Mouse (Mus musculus): ENCODE data around the gene Cerkl. TPM values are rescaled to one million over a fixed set of nuclear protein-coding genes. Genes with fewer than 3 reads are reported as not detected.

The Cerkl gene
- polyA plus RNA-seq, 1 experiment from 2014 or later: 1.4 TPM

DNA sequence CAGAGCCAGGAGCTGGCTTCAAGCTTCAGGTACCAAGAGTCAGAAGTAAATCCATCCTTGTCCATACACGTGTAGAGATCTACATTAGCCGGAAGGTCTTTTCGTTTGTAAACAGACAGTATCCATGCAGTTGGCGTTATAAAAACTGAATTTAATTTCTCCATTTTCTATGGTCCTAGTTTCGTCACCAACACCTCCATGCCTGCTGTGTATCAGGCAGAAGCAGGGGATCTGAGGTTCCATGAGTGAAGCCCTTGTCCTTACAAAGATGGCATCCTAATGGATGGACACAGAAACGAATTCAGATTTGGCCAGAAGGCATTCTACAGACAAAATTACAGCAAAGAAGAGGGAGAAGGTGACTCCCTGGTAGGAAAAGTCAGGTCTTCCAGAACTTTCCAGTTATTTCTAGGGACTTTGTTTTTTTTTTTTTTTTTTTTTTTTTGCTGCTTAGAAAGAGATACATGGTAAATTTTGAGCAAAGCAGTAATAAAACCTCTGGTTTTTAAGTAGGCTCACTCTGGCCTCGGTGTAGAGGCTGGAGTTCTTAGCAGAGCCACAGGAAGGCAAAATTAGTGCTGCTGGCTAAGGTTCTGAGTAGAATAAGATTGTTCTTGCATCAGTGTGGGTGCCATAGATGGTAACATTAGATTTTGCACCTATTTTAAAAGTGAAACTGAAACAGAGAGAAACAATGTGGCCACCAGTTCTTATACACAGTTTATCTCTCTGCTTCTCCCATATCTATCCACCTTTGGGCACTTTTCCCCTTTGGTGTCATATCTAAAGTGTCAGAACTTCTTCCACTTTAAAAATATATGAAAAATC lies 85.0 kb downstream of the Cerkl start:
- ATAC-seq (ENCODE audit: low read depth): no peak
- no peaks in the 10 kb centered on the region for H3K4me1 ChIP-seq (ENCODE audit: control insufficient read depth, insufficient read depth, low read length)
- 90% methylated on average over 7 of the region's 7 CpGs for WGBS
- H3K27me3 ChIP-seq (ENCODE audit: control insufficient read depth, insufficient read depth, low read length): no peaks in the 10 kb centered on the region
- no peak overlapping the region for H3K4me2 ChIP-seq (ENCODE audit: low read depth, low read length)
- no peak overlapping the region for H3K4me3 ChIP-seq (ENCODE audit: low read depth, low read length)
- no peaks in the 10 kb centered on the region for H3K9me3 ChIP-seq (ENCODE audit: control insufficient read depth, low read length)
- H3K9ac ChIP-seq (replicated peaks; ENCODE audit: low read depth, low read length): no peak overlapping the region
- H3K27ac ChIP-seq (ENCODE audit: low read depth, low read length): no peak overlapping the region
- H3K36me3 ChIP-seq (ENCODE audit: control insufficient read depth, insufficient read depth, low read length): no peaks in the 10 kb centered on the region

DNA sequence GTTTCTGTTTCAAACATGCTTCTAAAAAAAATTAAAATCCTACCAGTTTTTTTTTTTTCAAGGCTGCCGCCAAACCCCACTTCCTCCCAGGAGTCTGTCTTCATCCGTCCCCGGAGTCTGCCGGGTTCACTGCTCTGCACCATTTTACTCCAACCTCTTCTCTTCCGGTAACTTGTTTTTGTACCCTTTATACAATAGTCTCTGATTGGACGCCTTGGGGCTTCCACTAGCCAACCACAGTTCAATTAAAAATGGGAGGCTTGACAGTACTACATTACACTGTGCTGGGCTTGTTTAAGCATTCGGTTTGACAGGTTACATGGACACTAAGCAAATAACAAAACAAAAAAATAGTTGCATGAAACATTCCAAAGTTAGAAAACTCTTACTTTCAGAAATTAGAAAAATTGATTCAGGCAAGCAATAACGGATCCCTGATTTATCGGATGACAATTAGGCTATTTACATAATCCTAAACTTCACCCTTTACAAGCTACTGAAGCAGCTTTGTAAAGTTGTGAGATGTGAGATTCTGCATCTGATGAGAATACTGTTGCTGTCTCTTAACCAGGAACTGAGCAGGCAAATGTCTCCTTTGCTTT lies 85.8 kb downstream of the Cerkl start:
- Histone ChIP-seq H3K4me2 (ENCODE audit: low read depth, low read length) (no peak overlapping the region), H3K27me3 (ENCODE audit: control insufficient read depth, insufficient read depth, low read length) (no peaks in the 10 kb centered on the region), H3K36me3 (ENCODE audit: control insufficient read depth, insufficient read depth, low read length) (no peaks in the 10 kb centered on the region), H3K4me3 (ENCODE audit: low read depth, low read length) (no peak overlapping the region), H3K9ac (replicated peaks; ENCODE audit: low read depth, low read length) (no peak overlapping the region), H3K9me3 (ENCODE audit: control insufficient read depth, low read length) (no peaks in the 10 kb centered on the region), H3K27ac (ENCODE audit: low read depth, low read length) (no peak overlapping the region), H3K4me1 (ENCODE audit: control insufficient read depth, insufficient read depth, low read length) (no peaks in the 10 kb centered on the region)
- no peak for ATAC-seq (ENCODE audit: low read depth)
- 86% methylated on average over 9 of the region's 9 CpGs for WGBS

- Histone ChIP-seq H3K4me3 (ENCODE audit: low read depth, low read length) (no peak overlapping the region), H3K4me1 (ENCODE audit: control insufficient read depth, insufficient read depth, low read length) (no peaks in the 10 kb centered on the region), H3K9me3 (ENCODE audit: control insufficient read depth, low read length) (no peaks in the 10 kb centered on the region), H3K4me2 (ENCODE audit: low read depth, low read length) (no peak overlapping the region), H3K36me3 (ENCODE audit: control insufficient read depth, insufficient read depth, low read length) (no peaks in the 10 kb centered on the region), H3K9ac (replicated peaks; ENCODE audit: low read depth, low read length) (no peak overlapping the region), H3K27ac (ENCODE audit: low read depth, low read length) (no peak overlapping the region), H3K27me3 (ENCODE audit: control insufficient read depth, insufficient read depth, low read length) (no peaks in the 10 kb centered on the region)
- no peak for ATAC-seq (ENCODE audit: low read depth)
- 85% methylated on average over 4 of the region's 4 CpGs for WGBS
Observed at GRCm38 (mm10) chr2:79369905-79370304, 86.7 kb downstream of the Cerkl start.

GRCm38 (mm10) chr2:79369061-79369524 lies 87.5 kb downstream of the Cerkl start:
- no peaks in the 10 kb centered on the region for H3K27me3 ChIP-seq (ENCODE audit: control insufficient read depth, insufficient read depth, low read length)
- H3K4me3 ChIP-seq (ENCODE audit: low read depth, low read length): no peak overlapping the region
- WGBS: 63% methylated on average over 7 of the region's 7 CpGs
- no peaks in the 10 kb centered on the region for H3K4me1 ChIP-seq (ENCODE audit: control insufficient read depth, insufficient read depth, low read length)
- H3K27ac ChIP-seq (ENCODE audit: low read depth, low read length): no peak overlapping the region
- H3K9ac ChIP-seq (replicated peaks; ENCODE audit: low read depth, low read length): no peak overlapping the region
- no peaks in the 10 kb centered on the region for H3K9me3 ChIP-seq (ENCODE audit: control insufficient read depth, low read length)
- no peaks in the 10 kb centered on the region for H3K36me3 ChIP-seq (ENCODE audit: control insufficient read depth, insufficient read depth, low read length)
- no peak overlapping the region for H3K4me2 ChIP-seq (ENCODE audit: low read depth, low read length)
- no peak for ATAC-seq (ENCODE audit: low read depth)

DNA sequence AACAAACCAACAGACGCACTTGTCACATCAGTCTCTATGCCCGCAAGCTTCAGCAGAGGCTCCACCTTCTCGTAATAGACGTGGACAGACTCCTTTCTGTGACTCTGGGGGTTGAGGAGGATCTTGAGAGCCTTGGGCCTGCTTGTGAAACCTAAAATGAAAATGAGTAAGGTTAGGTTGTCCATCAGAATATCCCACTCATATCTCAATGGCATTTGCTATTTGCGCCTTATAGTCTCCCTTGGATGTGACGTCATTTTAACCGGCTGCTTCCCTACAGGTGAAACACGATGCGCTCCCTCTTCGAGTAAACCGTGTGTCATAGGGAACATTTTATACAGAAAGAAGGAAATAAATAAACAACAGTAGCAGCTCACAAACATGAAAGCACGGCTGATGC lies 87.9 kb downstream of the Cerkl start:
- no peak overlapping the region for H3K4me2 ChIP-seq (ENCODE audit: low read depth, low read length)
- 85% methylated on average over 12 of the region's 12 CpGs for WGBS
- no peak for ATAC-seq (ENCODE audit: low read depth)
- no peak overlapping the region for H3K9ac ChIP-seq (replicated peaks; ENCODE audit: low read depth, low read length)
- no peak overlapping the region for H3K4me3 ChIP-seq (ENCODE audit: low read depth, low read length)
- H3K36me3 ChIP-seq (ENCODE audit: control insufficient read depth, insufficient read depth, low read length): no peaks in the 10 kb centered on the region
- H3K4me1 ChIP-seq (ENCODE audit: control insufficient read depth, insufficient read depth, low read length): no peaks in the 10 kb centered on the region
- H3K9me3 ChIP-seq (ENCODE audit: control insufficient read depth, low read length): no peaks in the 10 kb centered on the region
- no peaks in the 10 kb centered on the region for H3K27me3 ChIP-seq (ENCODE audit: control insufficient read depth, insufficient read depth, low read length)
- no peak overlapping the region for H3K27ac ChIP-seq (ENCODE audit: low read depth, low read length)

DNA sequence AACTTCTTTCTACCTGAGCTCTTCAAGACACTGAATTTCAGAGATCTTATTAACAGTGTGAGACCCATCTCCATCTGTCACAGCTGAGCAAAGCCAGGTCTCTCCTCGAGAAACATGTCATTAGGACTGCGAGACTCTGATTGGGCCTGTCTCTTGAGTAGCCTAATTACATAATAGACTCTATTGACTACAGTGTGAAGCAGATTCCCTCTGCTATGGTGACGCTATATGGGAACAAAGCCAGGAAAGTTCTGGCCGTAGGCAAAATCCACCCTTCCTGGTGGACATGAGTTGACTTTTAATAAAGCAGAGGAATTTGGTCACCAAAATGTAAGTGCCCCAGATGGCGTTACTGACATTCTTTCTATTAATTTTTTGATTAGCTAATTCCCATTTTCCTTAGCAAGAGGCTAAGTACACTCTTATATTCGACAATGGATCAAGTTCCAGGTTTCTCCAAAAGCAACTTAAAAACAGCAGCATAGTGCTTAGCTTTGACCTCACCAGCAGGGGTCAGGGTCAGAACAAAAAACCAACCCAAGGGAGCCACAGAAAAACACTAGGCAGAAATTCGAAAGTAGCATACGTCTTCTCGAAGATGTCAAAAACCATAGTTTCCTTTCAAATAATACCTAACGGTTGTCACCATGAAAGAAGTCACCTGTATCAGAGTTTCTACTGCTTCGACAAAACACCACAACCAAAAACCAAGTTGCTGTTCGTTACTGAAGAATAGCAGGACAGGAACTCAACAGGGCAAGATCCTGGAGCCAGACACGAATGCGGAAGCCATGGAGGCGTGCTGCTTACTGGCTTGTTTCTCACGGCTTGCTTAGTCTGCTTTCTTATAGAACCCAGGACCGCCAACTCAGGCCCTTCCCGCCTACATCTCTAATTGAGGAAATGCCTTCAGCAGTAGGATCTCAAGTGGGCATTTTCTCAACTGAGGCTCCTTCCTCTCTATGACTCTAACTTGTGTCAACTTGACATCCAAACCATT lies 88.8 kb downstream of the Cerkl start:
- Histone ChIP-seq H3K9ac (replicated peaks; ENCODE audit: low read depth, low read length) (no peak overlapping the region), H3K9me3 (ENCODE audit: control insufficient read depth, low read length) (no peaks in the 10 kb centered on the region), H3K27me3 (ENCODE audit: control insufficient read depth, insufficient read depth, low read length) (no peaks in the 10 kb centered on the region), H3K4me2 (ENCODE audit: low read depth, low read length) (no peak overlapping the region), H3K36me3 (ENCODE audit: control insufficient read depth, insufficient read depth, low read length) (no peaks in the 10 kb centered on the region), H3K27ac (ENCODE audit: low read depth, low read length) (no peak overlapping the region), H3K4me1 (ENCODE audit: control insufficient read depth, insufficient read depth, low read length) (no peaks in the 10 kb centered on the region), H3K4me3 (ENCODE audit: low read depth, low read length) (no peak overlapping the region)
- no peak for ATAC-seq (ENCODE audit: low read depth)
- WGBS: 69% methylated on average over 18 of the region's 18 CpGs

DNA sequence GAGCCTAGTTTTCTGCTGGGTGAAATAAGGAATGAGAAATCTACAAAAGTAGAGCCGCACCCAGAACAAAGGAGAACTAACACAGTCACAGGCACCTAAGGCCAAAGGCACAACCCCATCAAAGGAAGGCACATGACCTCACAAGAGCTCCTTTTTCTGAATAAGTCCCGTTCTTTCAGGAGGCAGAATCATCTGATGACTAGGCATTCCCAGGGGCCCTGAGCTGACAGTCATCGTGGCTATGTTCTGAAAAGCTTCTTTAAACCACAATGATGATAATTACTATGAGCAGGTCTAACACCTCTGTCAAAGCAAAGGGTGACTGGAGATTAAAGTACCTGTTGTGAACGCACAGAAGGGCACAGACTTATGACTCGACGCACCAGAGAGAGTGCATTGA lies 92.7 kb downstream of the Cerkl start:
- Histone ChIP-seq H3K9ac (replicated peaks; ENCODE audit: low read depth, low read length) (no peak overlapping the region), H3K27ac (ENCODE audit: low read depth, low read length) (no peak overlapping the region), H3K27me3 (ENCODE audit: control insufficient read depth, insufficient read depth, low read length) (no peaks in the 10 kb centered on the region), H3K4me2 (ENCODE audit: low read depth, low read length) (no peak overlapping the region), H3K9me3 (ENCODE audit: control insufficient read depth, low read length) (no peaks in the 10 kb centered on the region), H3K36me3 (ENCODE audit: control insufficient read depth, insufficient read depth, low read length) (no peaks in the 10 kb centered on the region), H3K4me3 (ENCODE audit: low read depth, low read length) (no peak overlapping the region), H3K4me1 (ENCODE audit: control insufficient read depth, insufficient read depth, low read length) (no peaks in the 10 kb centered on the region)
- 75% methylated on average over 6 of the region's 6 CpGs for WGBS
- no peak for ATAC-seq (ENCODE audit: low read depth)

DNA sequence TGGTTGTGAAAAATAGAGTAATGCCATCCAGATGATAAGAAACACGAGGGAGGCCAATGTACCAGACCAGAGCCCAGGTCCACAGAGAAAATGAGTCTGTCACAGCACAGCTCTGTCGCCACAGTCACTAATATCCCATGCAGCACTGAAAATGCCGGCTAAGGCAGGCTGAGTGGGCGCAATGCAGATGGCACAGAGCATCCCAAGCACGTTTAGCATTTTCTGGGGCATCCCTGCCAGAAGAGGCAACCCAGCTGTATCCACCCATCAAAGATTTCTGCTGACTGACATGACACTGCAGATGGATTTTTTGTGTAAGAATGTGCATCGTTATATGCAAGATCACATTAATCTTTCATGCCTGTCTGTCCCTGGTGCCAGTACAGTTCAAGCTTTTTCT lies 94.6 kb downstream of the Cerkl start:
- H3K27ac ChIP-seq (ENCODE audit: low read depth, low read length): no peak overlapping the region
- H3K4me2 ChIP-seq (ENCODE audit: low read depth, low read length): no peak overlapping the region
- 59% methylated on average over 6 of the region's 6 CpGs for WGBS
- no peaks in the 10 kb centered on the region for H3K4me1 ChIP-seq (ENCODE audit: control insufficient read depth, insufficient read depth, low read length)
- ATAC-seq (ENCODE audit: low read depth): no peak
- no peak overlapping the region for H3K4me3 ChIP-seq (ENCODE audit: low read depth, low read length)
- no peaks in the 10 kb centered on the region for H3K36me3 ChIP-seq (ENCODE audit: control insufficient read depth, insufficient read depth, low read length)
- no peaks in the 10 kb centered on the region for H3K27me3 ChIP-seq (ENCODE audit: control insufficient read depth, insufficient read depth, low read length)
- no peaks in the 10 kb centered on the region for H3K9me3 ChIP-seq (ENCODE audit: control insufficient read depth, low read length)
- no peak overlapping the region for H3K9ac ChIP-seq (replicated peaks; ENCODE audit: low read depth, low read length)

Measured in neural tube, embryonic 14.5 days (tissue).